Mouse (Mus musculus) cerebellum, postnatal 25 days (tissue): ENCODE data around the gene Hadhb.
"Not testable (repeated sequence)": the region's sequence is repeated elsewhere in the genome, so short reads cannot be mapped to it uniquely, and the experiment has no call there.

Source experiments
- DNase-seq, 2 experiments: peaks; one replicate each; pipeline ENCODE4 v3.0.0; 2021; ENCODE audit warnings: mixed read lengths in 2 of 2

The Hadhb gene

GRCm38 (mm10) chr5:30187687-30188485 is 32.8 kb downstream of the Hadhb start:
- DNase-seq, result no peak

- DNase-seq, result no peak
Measured at GRCm38 (mm10) chr5:30192452-30192851, 37.4 kb downstream of the Hadhb start.

GRCm38 (mm10) chr5:30195340-30195739 is 40.3 kb downstream of the Hadhb start:
- no peak for DNase-seq

- DNase-seq, result no peak
Measured at GRCm38 (mm10) chr5:30198257-30198656, 43.2 kb downstream of the Hadhb start.

GRCm38 (mm10) chr5:30201521-30201920 is 46.5 kb downstream of the Hadhb start:
- peak; percentile 36 to 62 for DNase-seq

- no peak for DNase-seq
Measured at GRCm38 (mm10) chr5:30202221-30202620, 47.2 kb downstream of the Hadhb start.

GRCm38 (mm10) chr5:30203216-30203885 is 48.3 kb downstream of the Hadhb start:
- DNase-seq, result no peak

- DNase-seq, result no peak
Measured at GRCm38 (mm10) chr5:30204441-30204840, 49.4 kb downstream of the Hadhb start.

GRCm38 (mm10) chr5:30205034-30205433 is 50.0 kb downstream of the Hadhb start:
- no peak for DNase-seq

GRCm38 (mm10) chr5:30205493-30205892 is 50.4 kb downstream of the Hadhb start, which contains the start of gene Adgrf3:
Gene Adgrf3, minus strand, starts transcription at chr5:30205722.
- DNase-seq, result no peak

GRCm38 (mm10) chr5:30207276-30207675 is 52.2 kb downstream of the Hadhb start:
- DNase-seq, result no peak

- not testable (repeated sequence) for DNase-seq
Measured at GRCm38 (mm10) chr5:30210758-30211157, 55.7 kb downstream of the Hadhb start.

- DNase-seq, result peak; percentile 69 to 84
Measured at GRCm38 (mm10) chr5:30214889-30215288, 59.8 kb downstream of the Hadhb start.

GRCm38 (mm10) chr5:30215970-30216369 is 60.9 kb downstream of the Hadhb start:
- DNase-seq, result no peak

- no peak for DNase-seq
Measured at GRCm38 (mm10) chr5:30219715-30220114, 64.7 kb downstream of the Hadhb start.

- no peak for DNase-seq
Measured at GRCm38 (mm10) chr5:30220666-30221065, 65.6 kb downstream of the Hadhb start.

GRCm38 (mm10) chr5:30222681-30223080 is 67.6 kb downstream of the Hadhb start:
- DNase-seq, result no peak

- DNase-seq, result peak; percentile 34 to 69
Measured at GRCm38 (mm10) chr5:30230901-30231300, 75.9 kb downstream of the Hadhb start.

- DNase-seq, result no peak
Measured at GRCm38 (mm10) chr5:30231891-30232270, 76.8 kb downstream of the Hadhb start.

GRCm38 (mm10) chr5:30232271-30232971 is 77.4 kb downstream of the Hadhb start, which contains the start of gene Selenoi:
Gene Selenoi, plus strand, starts transcription at chr5:30232581.
- peak; percentile 99 to 100 for DNase-seq

- DNase-seq, result peak in 1 of 2 experiments; percentile 45
Measured at GRCm38 (mm10) chr5:30233042-30233441, 78.0 kb downstream of the Hadhb start.

GRCm38 (mm10) chr5:30233979-30234378 is 78.9 kb downstream of the Hadhb start:
- no peak for DNase-seq
